Mouse (Mus musculus) urinary bladder, postnatal 36 days (tissue): Measurements from ENCODE around the gene Rps27.
"Not testable (repeated sequence)": the region's sequence is repeated elsewhere in the genome, so short reads cannot be mapped to it uniquely, and the experiment has no call there.

ENCODE experiments used
- DNase-seq, 2 experiments: peaks; one replicate each; pipeline ENCODE4 v3.0.0; 2022; ENCODE audit warnings: low spot score in 2 of 2, mixed read lengths in 1 of 2

Gene Rps27

GRCm38 (mm10) chr3:90213377-90213866, at the start of gene Rps27, which contains the start of gene Rab13:
TSS of gene Rps27 (minus strand) at chr3:90213651.
TSS of gene Rab13 (plus strand) at chr3:90213695.
- DNase-seq, result peak; percentile 88 to 89

GRCm38 (mm10) chr3:90258521-90258920, 45.1 kb upstream of the Rps27 start:
- DNase-seq, result no peak

- DNase-seq, result no peak
These were observed 43.5 kb upstream of the Rps27 start for GRCm38 (mm10) chr3:90256731-90257530.

GRCm38 (mm10) chr3:90255784-90256353, 42.4 kb upstream of the Rps27 start:
- no peak for DNase-seq

- DNase-seq, result no peak
These were observed 41.7 kb upstream of the Rps27 start for GRCm38 (mm10) chr3:90255194-90255565.

- DNase-seq, result peak in 1 of 2 experiments; percentile 35
These were observed 41.2 kb upstream of the Rps27 start for GRCm38 (mm10) chr3:90254419-90255193.

GRCm38 (mm10) chr3:90253653-90254418, 40.4 kb upstream of the Rps27 start, which contains the start of gene Crtc2:
TSS of gene Crtc2 (plus strand) at chr3:90254163.
- peak; percentile 89 to 96 for DNase-seq

- DNase-seq, result not testable (repeated sequence)
These were observed 39.7 kb upstream of the Rps27 start for GRCm38 (mm10) chr3:90253174-90253573.

GRCm38 (mm10) chr3:90252659-90253058, 39.2 kb upstream of the Rps27 start:
- not testable (repeated sequence) for DNase-seq

- DNase-seq, result not testable (repeated sequence)
These were observed 38.3 kb upstream of the Rps27 start for GRCm38 (mm10) chr3:90251731-90252226.

- DNase-seq, result no peak
These were observed 37.3 kb upstream of the Rps27 start for GRCm38 (mm10) chr3:90250791-90251190.

GRCm38 (mm10) chr3:90248746-90249100, 35.3 kb upstream of the Rps27 start:
- peak in 1 of 2 experiments; percentile 38 for DNase-seq

GRCm38 (mm10) chr3:90247960-90248745, 34.7 kb upstream of the Rps27 start, which contains the start of gene Slc39a1:
TSS of gene Slc39a1 (plus strand) at chr3:90248172.
- peak; percentile 91 to 94 for DNase-seq

GRCm38 (mm10) chr3:90247630-90247959, 34.1 kb upstream of the Rps27 start:
- DNase-seq, result no peak

GRCm38 (mm10) chr3:90245406-90245805, 32.0 kb upstream of the Rps27 start:
- DNase-seq, result no peak

- DNase-seq, result peak in 1 of 2 experiments; percentile 32
These were observed 29.7 kb upstream of the Rps27 start, which contains the start of gene Creb3l4 for GRCm38 (mm10) chr3:90242984-90243775. TSS of gene Creb3l4 (minus strand) at chr3:90243512.

GRCm38 (mm10) chr3:90241669-90242358, 28.4 kb upstream of the Rps27 start:
- no peak for DNase-seq

- DNase-seq, result no peak
These were observed 27.8 kb upstream of the Rps27 start for GRCm38 (mm10) chr3:90241251-90241650.
